Mouse (Mus musculus) olfactory bulb, adult 2 months (tissue): Measurements from ENCODE around the gene Gsk3b. TPM values are rescaled to one million over a fixed set of nuclear protein-coding genes. Genes with fewer than 3 reads are reported as not detected.

Experiments
- H3K27ac ChIP-seq: fragments of 200-500 bp; 2 replicates; pipeline ENCODE4 v1.5.1; 2012; ENCODE audit warnings: low read depth, low read length; ENCODE audit not compliant: insufficient read depth
- H3K4me1 ChIP-seq: fragments of 200-500 bp; 2 replicates; pipeline ENCODE4 v1.6.1; 2012; ENCODE audit warnings: low read length; ENCODE audit not compliant: control insufficient read depth, insufficient read depth
- H3K4me3 ChIP-seq: fragments of 200-500 bp; 2 replicates; pipeline ENCODE4 v1.5.1; 2012; ENCODE audit warnings: mild to moderate bottlenecking, low read depth, low read length, moderate library complexity; ENCODE audit not compliant: insufficient read depth
- CTCF ChIP-seq: fragments of 200-500 bp; IDR thresholded peaks from 2 replicates; pipeline ENCODE4 v1.5.1; 2012; ENCODE audit warnings: low read depth, mild to moderate bottlenecking, low read length, moderate library complexity; ENCODE audit not compliant: insufficient read depth
- POLR2A ChIP-seq: fragments of 200-500 bp; IDR thresholded peaks from 2 replicates; pipeline ENCODE4 v1.6.1; 2012; ENCODE audit warnings: mild to moderate bottlenecking, low read depth, low read length, moderate library complexity; ENCODE audit not compliant: insufficient read depth
- WGBS: fragments of 180-500 bp; shearing (Covaris S2); methylation state at CpG from one replicate; pipeline ENCODE4 v1.1.7; 2018; 5-methylcytosine and 5-hydroxymethylcytosine counted together
- polyA plus RNA-seq: library from polyadenylated mRNA; stranded (reverse); fragments of >200 nt; gene quantifications from 2 replicates; pipeline ENCODE4 v1.2.4, GENCODE M21; 2012; ENCODE audit warnings: low replicate concordance; ENCODE audit not compliant: missing spikeins, insufficient read depth, insufficient read length

Gene Gsk3b
- polyA plus RNA-seq, 1 experiment: 135 TPM

GRCm38 (mm10) chr16:38248331-38248961 is 159.6 kb downstream of the Gsk3b start:
- H3K4me3 ChIP-seq: no peak overlapping the region
- no peak for TF ChIP-seq POLR2A
- TF ChIP-seq CTCF: no peak
- WGBS: 45% methylated on average over 13 of the region's 13 CpGs
- H3K27ac ChIP-seq: no peak overlapping the region
- H3K4me1 ChIP-seq: no peaks in the 10 kb centered on the region; the same call in 1 of the 2 replicates

GRCm38 (mm10) chr16:38250467-38250866 is 161.7 kb downstream of the Gsk3b start:
- Histone ChIP-seq H3K4me1 (no peaks in the 10 kb centered on the region; the same call in 1 of the 2 replicates), H3K27ac (no peak overlapping the region), H3K4me3 (no peak overlapping the region)
- TF ChIP-seq CTCF: no peak
- WGBS: 96% methylated on average over 6 of the region's 6 CpGs

- Histone ChIP-seq H3K27ac (no peak overlapping the region), H3K4me1 (no peaks in the 10 kb centered on the region), H3K4me3 (no peak overlapping the region)
- TF ChIP-seq POLR2A: no peak
- no peak for TF ChIP-seq CTCF
- 91% methylated on average over 14 of the region's 14 CpGs for WGBS
Measured at GRCm38 (mm10) chr16:38254001-38254400, 165.2 kb downstream of the Gsk3b start.

GRCm38 (mm10) chr16:38255107-38255506 is 166.3 kb downstream of the Gsk3b start:
- WGBS: 82% methylated on average over 4 of the region's 4 CpGs
- Histone ChIP-seq H3K27ac (no peak overlapping the region), H3K4me3 (no peak overlapping the region), H3K4me1 (no peaks in the 10 kb centered on the region)
- TF ChIP-seq POLR2A (no peak), CTCF (no peak)

GRCm38 (mm10) chr16:38255927-38256326 is 167.1 kb downstream of the Gsk3b start:
- no peak overlapping the region for H3K27ac ChIP-seq
- no peaks in the 10 kb centered on the region for H3K4me1 ChIP-seq
- H3K4me3 ChIP-seq: no peak overlapping the region
- TF ChIP-seq POLR2A (no peak), CTCF (no peak)
- 94% methylated on average over 9 of the region's 9 CpGs for WGBS

- 90% methylated on average over 3 of the region's 3 CpGs for WGBS
- TF ChIP-seq CTCF (no peak), POLR2A (no peak)
- H3K4me3 ChIP-seq: no peak overlapping the region
Measured at GRCm38 (mm10) chr16:38271601-38272000, 182.8 kb downstream of the Gsk3b start.

GRCm38 (mm10) chr16:38272483-38272882 is 183.7 kb downstream of the Gsk3b start:
- TF ChIP-seq POLR2A (no peak), CTCF (no peak)
- Histone ChIP-seq H3K4me3 (no peak overlapping the region), H3K27ac (no peak overlapping the region), H3K4me1 (no peaks in the 10 kb centered on the region)
- 45% methylated on average over 5 of the region's 5 CpGs for WGBS

More at GRCm38 (mm10) chr16:38271601-38272000, 182.8 kb downstream of the Gsk3b start:
- no peak overlapping the region for H3K27ac ChIP-seq
- no peaks in the 10 kb centered on the region for H3K4me1 ChIP-seq

- no peak for TF ChIP-seq CTCF
- TF ChIP-seq POLR2A: no peak
- Histone ChIP-seq H3K4me1 (no peaks in the 10 kb centered on the region), H3K27ac (no peak overlapping the region), H3K4me3 (no peak overlapping the region)
- 81% methylated on average over 2 of the region's 2 CpGs for WGBS
Measured at GRCm38 (mm10) chr16:38274737-38275136, 185.9 kb downstream of the Gsk3b start.

GRCm38 (mm10) chr16:38279794-38280193 is 191.0 kb downstream of the Gsk3b start:
- Histone ChIP-seq H3K27ac (no peak overlapping the region), H3K4me1 (no peaks in the 10 kb centered on the region), H3K4me3 (no peak overlapping the region)
- TF ChIP-seq CTCF: no peak
- no peak for TF ChIP-seq POLR2A
- WGBS: 93% methylated on average over 5 of the region's 5 CpGs
